Mouse (Mus musculus) myocyte (in vitro differentiated cells): Measurements from ENCODE around the gene Ahnak. TPM values are rescaled to one million over a fixed set of nuclear protein-coding genes. Genes with fewer than 3 reads are reported as not detected.

Source experiments
- H3K27me3 ChIP-seq: one replicate; pipeline ENCODE4 v1.6.1; 2011; ENCODE audit not compliant: control insufficient read depth, insufficient read depth, insufficient read length
- H3K36me3 ChIP-seq: one replicate; pipeline ENCODE4 v1.6.1; 2011; ENCODE audit not compliant: control insufficient read depth, insufficient read depth
- H3K4me2 ChIP-seq: one replicate; pipeline ENCODE4 v1.6.1; 2011; ENCODE audit warnings: low read depth, control low read depth
- H3K4me3 ChIP-seq: one replicate; pipeline ENCODE4 v1.5.1; 2011; ENCODE audit warnings: mild to moderate bottlenecking, control low read depth, moderate library complexity
- H3K79me2 ChIP-seq: one replicate; pipeline ENCODE4 v1.6.1; 2011; ENCODE audit not compliant: control insufficient read depth, insufficient read depth
- H3ac ChIP-seq: one replicate; pipeline ENCODE4 v1.6.1; 2011; ENCODE audit not compliant: control insufficient read depth, insufficient read length
- CEBPB ChIP-seq: IDR thresholded peaks from 2 replicates; pipeline ENCODE4 v1.6.1; 2011; ENCODE audit warnings: mild to moderate bottlenecking, moderate library complexity; ENCODE audit not compliant: poor library complexity, insufficient read depth, severe bottlenecking
- E2F4 ChIP-seq: IDR thresholded peaks from one replicate; pipeline ENCODE4 v1.6.1; 2011; ENCODE audit warnings: mild to moderate bottlenecking, control low read depth, moderate library complexity; ENCODE audit not compliant: insufficient read depth
- MAX ChIP-seq: IDR thresholded peaks from one replicate; pipeline ENCODE4 v1.6.1; 2011; ENCODE audit warnings: low read depth, mild to moderate bottlenecking, control low read depth
- MYOD1 ChIP-seq, 3 experiments: IDR thresholded peaks; one replicate each; pipeline ENCODE4 v1.6.1; 2011; ENCODE audit warnings: control low read depth in 2 of 3, low read depth in 2 of 3, mild to moderate bottlenecking in 2 of 3, moderate library complexity in 1 of 3; ENCODE audit not compliant: insufficient read length in 2 of 3, control insufficient read depth in 1 of 3
- MYOG ChIP-seq, 3 experiments: IDR thresholded peaks; one replicate each; pipeline ENCODE4 v1.6.1; 2011; ENCODE audit warnings: control low read depth in 2 of 3, low read depth in 2 of 3, mild to moderate bottlenecking in 2 of 3; ENCODE audit not compliant: insufficient read length in 2 of 3, control insufficient read depth in 1 of 3, insufficient read depth in 1 of 3
- POLR2A ChIP-seq: IDR thresholded peaks from one replicate; pipeline ENCODE4 v1.6.1; 2011; ENCODE audit warnings: low read depth, mild to moderate bottlenecking, control low read depth, moderate library complexity; ENCODE audit not compliant: insufficient read length
- POLR2AphosphoS2 ChIP-seq: IDR thresholded peaks from one replicate; pipeline ENCODE4 v1.6.1; 2011; ENCODE audit warnings: low read depth, control low read depth; ENCODE audit not compliant: insufficient read length
- REST ChIP-seq: IDR thresholded peaks from one replicate; pipeline ENCODE4 v1.6.1; 2011; ENCODE audit warnings: mild to moderate bottlenecking, control low read depth, moderate library complexity; ENCODE audit not compliant: insufficient read depth, insufficient read length
- SRF ChIP-seq: IDR thresholded peaks from one replicate; pipeline ENCODE4 v1.6.1; 2011; ENCODE audit warnings: low read depth; ENCODE audit not compliant: control insufficient read depth, insufficient read length
- TCF12 ChIP-seq: IDR thresholded peaks from one replicate; pipeline ENCODE4 v1.6.1; 2011; ENCODE audit warnings: mild to moderate bottlenecking, control low read depth; ENCODE audit not compliant: poor library complexity, insufficient read depth, severe bottlenecking
- TCF3 ChIP-seq: IDR thresholded peaks from one replicate; pipeline ENCODE4 v1.6.1; 2011; ENCODE audit warnings: low read depth, control low read depth; ENCODE audit not compliant: insufficient read length
- USF1 ChIP-seq: IDR thresholded peaks from one replicate; pipeline ENCODE4 v1.6.1; 2011; ENCODE audit warnings: low read depth, mild to moderate bottlenecking, control low read depth, moderate library complexity
- polyA plus RNA-seq: library from polyadenylated mRNA; unstranded; fragments of >200 nt; fragmentation: generic; extraction: Trizol; gene quantifications from one replicate; pipeline ENCODE4 v1.2.1, GENCODE M21; 2012; ENCODE audit warnings: missing spikeins

The Ahnak gene
- polyA plus RNA-seq, 1 experiment = 93.3 TPM

GRCm38 (mm10) chr19:9025562-9026257, 36.6 kb downstream of the Ahnak start:
- peaks cover 4% of the 10 kb centered on the region for H3K36me3 ChIP-seq
- no peaks in the 10 kb centered on the region for H3K27me3 ChIP-seq
- TF ChIP-seq REST (no peak), POLR2AphosphoS2 (peak; percentile 31)
- no peaks in the 10 kb centered on the region for H3K79me2 ChIP-seq
- H3ac ChIP-seq = no peak overlapping the region
- no peak overlapping the region for H3K4me2 ChIP-seq
- H3K4me3 ChIP-seq = no peak overlapping the region

- H3ac ChIP-seq = no peak overlapping the region
- no peaks in the 10 kb centered on the region for H3K27me3 ChIP-seq
- no peak overlapping the region for H3K4me2 ChIP-seq
- H3K79me2 ChIP-seq = no peaks in the 10 kb centered on the region
- H3K4me3 ChIP-seq = no peak overlapping the region
- TF ChIP-seq SRF (no peak), USF1 (peak; percentile 36), TCF3 (no peak), POLR2AphosphoS2 (no peak), REST (no peak), MYOD1 (IDR thresholded peaks at IDR 0.05; ENCODE audit: control insufficient read depth in 1 of 3, insufficient read length in 2 of 3, low read depth in 2 of 3) (peak in 1 of 3 experiments; percentile 1), TCF12 (no peak), MAX (no peak), E2F4 (no peak), CEBPB (no peak), POLR2A (no peak), MYOG (IDR thresholded peaks at IDR 0.05; ENCODE audit: control insufficient read depth in 1 of 3, insufficient read depth in 1 of 3, insufficient read length in 2 of 3, low read depth in 2 of 3) (peak in 1 of 3 experiments; percentile 27)
- no peaks in the 10 kb centered on the region for H3K36me3 ChIP-seq
These were observed 37.5 kb downstream of the Ahnak start for GRCm38 (mm10) chr19:9026634-9027033.

GRCm38 (mm10) chr19:9027795-9028194, 38.7 kb downstream of the Ahnak start:
- no peaks in the 10 kb centered on the region for H3K36me3 ChIP-seq
- H3ac ChIP-seq = no peak overlapping the region
- no peaks in the 10 kb centered on the region for H3K27me3 ChIP-seq
- H3K79me2 ChIP-seq = no peaks in the 10 kb centered on the region
- no peak overlapping the region for H3K4me3 ChIP-seq
- no peak for TF ChIP-seq TCF3
- no peak for TF ChIP-seq POLR2AphosphoS2
- TF ChIP-seq POLR2A = no peak
- no peak for TF ChIP-seq TCF12
- TF ChIP-seq MYOD1 (IDR thresholded peaks at IDR 0.05; ENCODE audit: control insufficient read depth in 1 of 3, insufficient read length in 2 of 3, low read depth in 2 of 3) = peak in 2 of 3 experiments; percentile 22 to 66
- TF ChIP-seq CEBPB = no peak
- no peak for TF ChIP-seq USF1
- TF ChIP-seq MYOG (IDR thresholded peaks at IDR 0.05; ENCODE audit: control insufficient read depth in 1 of 3, insufficient read depth in 1 of 3, insufficient read length in 2 of 3, low read depth in 2 of 3) = peak; percentile 25 to 85 (median 79)
- H3K4me2 ChIP-seq = no peak overlapping the region

GRCm38 (mm10) chr19:9028375-9028774, 39.3 kb downstream of the Ahnak start:
- H3K4me2 ChIP-seq = no peak overlapping the region

GRCm38 (mm10) chr19:9029640-9030262, 40.7 kb downstream of the Ahnak start:
- H3K4me3 ChIP-seq = no peak overlapping the region
- H3K36me3 ChIP-seq = no peaks in the 10 kb centered on the region
- H3K79me2 ChIP-seq = no peaks in the 10 kb centered on the region
- peak overlapping the region; percentile 28 for H3K4me2 ChIP-seq
- H3K27me3 ChIP-seq = no peaks in the 10 kb centered on the region
- TF ChIP-seq SRF (no peak), USF1 (no peak), CEBPB (no peak), MAX (no peak), TCF12 (peak; percentile 31), POLR2A (no peak), POLR2AphosphoS2 (no peak), E2F4 (no peak), TCF3 (peak; percentile 45), MYOG (IDR thresholded peaks at IDR 0.05; ENCODE audit: control insufficient read depth in 1 of 3, insufficient read depth in 1 of 3, insufficient read length in 2 of 3, low read depth in 2 of 3) (peak in 2 of 3 experiments; percentile 39 to 60), MYOD1 (IDR thresholded peaks at IDR 0.05; ENCODE audit: control insufficient read depth in 1 of 3, insufficient read length in 2 of 3, low read depth in 2 of 3) (peak; percentile 49 to 87 (median 71)), REST (no peak)
- no peak overlapping the region for H3ac ChIP-seq

More at GRCm38 (mm10) chr19:9028375-9028774, 39.3 kb downstream of the Ahnak start:
- TF ChIP-seq POLR2A (no peak), SRF (no peak), USF1 (no peak), REST (no peak), MAX (no peak), MYOD1 (IDR thresholded peaks at IDR 0.05; ENCODE audit: control insufficient read depth in 1 of 3, insufficient read length in 2 of 3, low read depth in 2 of 3) (no peak), E2F4 (no peak), POLR2AphosphoS2 (no peak), CEBPB (no peak)
- no peaks in the 10 kb centered on the region for H3K36me3 ChIP-seq
- no peak overlapping the region for H3K4me3 ChIP-seq
- H3ac ChIP-seq = no peak overlapping the region
- no peaks in the 10 kb centered on the region for H3K27me3 ChIP-seq
- no peaks in the 10 kb centered on the region for H3K79me2 ChIP-seq
